Mouse (Mus musculus) kidney, embryonic 15.5 days (tissue): ENCODE results near the gene Dap3. TPM values are rescaled to one million over a fixed set of nuclear protein-coding genes. Genes with fewer than 3 reads are reported as not detected.
"Not testable (repeated sequence)": the region's sequence is repeated elsewhere in the genome, so short reads cannot be mapped to it uniquely, and the experiment has no call there.

Experiments
- ATAC-seq: fragments of 200-750 bp; cut with Nextera tagmentation; replicated peaks from 2 replicates; pipeline ENCODE4 v1.8.0; 2017; ENCODE audit warnings: moderate TSS enrichment; ENCODE audit not compliant: low FRiP score
- H3K27ac ChIP-seq: fragments of 300-500 bp; sonication (generic); 2 replicates; pipeline ENCODE4 v1.5.1; 2015; ENCODE audit warnings: mild to moderate bottlenecking, inconsistent platforms
- H3K27me3 ChIP-seq: fragments of 300-500 bp; sonication (generic); 2 replicates; pipeline ENCODE4 v1.6.1; 2015; ENCODE audit warnings: inconsistent platforms
- H3K36me3 ChIP-seq: fragments of 300-500 bp; sonication (generic); 2 replicates; pipeline ENCODE4 v1.6.1; 2015; ENCODE audit warnings: inconsistent platforms
- H3K4me1 ChIP-seq: fragments of 300-500 bp; sonication (generic); 2 replicates; pipeline ENCODE4 v1.6.1; 2015; ENCODE audit warnings: inconsistent platforms
- H3K4me2 ChIP-seq: fragments of 300-500 bp; sonication (generic); 2 replicates; pipeline ENCODE4 v1.6.1; 2015; ENCODE audit warnings: moderate library complexity, mild to moderate bottlenecking, inconsistent platforms
- H3K4me3 ChIP-seq: fragments of 300-500 bp; sonication (generic); replicated peaks from 2 replicates; pipeline ENCODE4 v1.5.1; 2015; ENCODE audit warnings: mild to moderate bottlenecking, inconsistent platforms
- H3K9ac ChIP-seq: fragments of 300-500 bp; sonication (generic); 2 replicates; pipeline ENCODE4 v1.6.1; 2015; ENCODE audit warnings: mild to moderate bottlenecking, inconsistent platforms
- H3K9me3 ChIP-seq: fragments of 300-500 bp; sonication (generic); replicated peaks from 2 replicates; pipeline ENCODE4 v1.6.1; 2016; ENCODE audit warnings: inconsistent platforms
- WGBS: fragments of 180-500 bp; shearing (Covaris S2); methylation state at CpG from one replicate; pipeline ENCODE4 v1.1.7; 2015; ENCODE audit warnings: mixed read lengths; 5-methylcytosine and 5-hydroxymethylcytosine counted together
- polyA plus RNA-seq: library from polyadenylated mRNA; unstranded; fragments of >200 nt; fragmentation: Nextera tagmentation; extraction: Ambion mirVana; gene quantifications from 2 replicates; pipeline ENCODE4 v1.2.1, GENCODE M21; 2015

The Dap3 gene
- 160 and 164 TPM in 2 replicates for polyA plus RNA-seq

DNA sequence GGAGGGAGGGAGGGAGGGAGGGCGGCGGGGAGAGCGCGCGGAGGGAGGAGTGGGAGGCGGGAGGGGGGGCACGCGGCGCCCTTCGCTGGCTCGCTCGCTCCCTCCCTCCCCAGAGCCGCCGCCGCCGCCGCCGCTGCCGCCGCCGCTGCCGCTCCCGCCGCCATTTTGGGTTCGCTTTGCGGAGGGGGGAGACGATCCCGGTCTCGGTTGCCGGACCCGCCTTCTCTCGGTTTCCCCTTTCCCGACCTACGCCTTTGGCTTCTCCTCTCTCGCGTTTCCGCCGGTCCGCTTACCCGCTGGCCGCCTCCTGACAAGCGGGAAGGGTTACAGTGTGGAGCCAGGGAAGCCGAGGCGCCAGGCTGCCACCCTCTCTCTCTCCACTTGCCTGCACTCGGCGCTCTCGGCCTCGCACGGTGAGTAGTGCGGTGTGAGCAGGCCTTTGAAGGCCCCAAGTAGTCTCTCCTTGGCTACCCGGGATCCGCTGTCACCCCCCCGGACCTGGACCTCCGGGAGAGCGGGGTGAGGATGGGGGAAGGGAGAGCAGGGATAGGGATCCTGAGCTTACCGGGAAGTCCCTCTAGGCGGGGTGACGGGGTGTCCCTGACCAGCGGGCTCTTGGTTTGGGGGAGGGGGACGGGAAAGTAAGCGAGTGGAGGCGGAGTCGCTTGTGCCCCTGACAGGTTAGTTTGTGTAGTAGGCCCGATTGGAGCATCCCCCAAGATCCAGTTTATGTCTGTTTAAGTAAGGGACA, at the start of gene Dap3, which contains the start of gene Ash1l:
Dap3 (minus strand) TSS at position 606 of the 751 bp plus-strand sequence.
Ash1l (plus strand) TSS at position 47 of the 751 bp plus-strand sequence.
- Histone ChIP-seq H3K4me3 (peak within 1 kb of the TSS; percentile 91), H3K4me1 (peaks cover 35% of the 10 kb centered on the region), H3K9me3 (no peaks in the 10 kb centered on the region), H3K36me3 (no peaks in the 10 kb centered on the region), H3K4me2 (peak within 1 kb of the TSS; percentile 66), H3K27ac (peak within 1 kb of the TSS; percentile 99), H3K9ac (peak within 1 kb of the TSS; percentile 87), H3K27me3 (no peaks in the 10 kb centered on the region)
- peak; percentile 84 for ATAC-seq
- WGBS = under 1% methylated on average over 45 of the region's 64 CpGs

DNA sequence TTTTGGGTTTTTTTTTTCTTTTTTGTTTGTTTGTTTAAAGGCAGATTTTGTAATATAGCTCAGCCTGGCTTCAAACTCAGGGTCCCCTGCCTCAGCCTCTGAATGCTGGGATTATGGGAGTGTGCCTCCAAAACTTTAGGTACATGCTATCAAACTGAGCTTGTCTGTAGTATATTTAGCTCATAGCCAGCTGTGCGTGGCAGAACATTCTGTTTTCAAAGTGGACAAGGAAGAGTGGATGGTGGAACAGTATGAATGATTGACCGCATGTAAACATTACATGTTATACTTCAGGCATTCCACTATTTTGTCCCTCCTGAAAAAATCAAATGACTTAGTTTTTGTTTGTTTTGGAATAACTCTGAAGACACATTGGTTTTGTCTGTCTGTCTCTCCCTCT, 41.8 kb upstream of the Dap3 start:
- H3K9ac ChIP-seq = no peak overlapping the region
- no peak overlapping the region for H3K4me3 ChIP-seq
- ATAC-seq = no peak
- WGBS = 86% methylated on average over 2 of the region's 2 CpGs
- H3K27me3 ChIP-seq = no peaks in the 10 kb centered on the region
- no peaks in the 10 kb centered on the region for H3K9me3 ChIP-seq
- H3K27ac ChIP-seq = no peak overlapping the region
- peaks cover 43% of the 10 kb centered on the region for H3K36me3 ChIP-seq
- H3K4me1 ChIP-seq = no peaks in the 10 kb centered on the region
- no peak overlapping the region for H3K4me2 ChIP-seq

DNA sequence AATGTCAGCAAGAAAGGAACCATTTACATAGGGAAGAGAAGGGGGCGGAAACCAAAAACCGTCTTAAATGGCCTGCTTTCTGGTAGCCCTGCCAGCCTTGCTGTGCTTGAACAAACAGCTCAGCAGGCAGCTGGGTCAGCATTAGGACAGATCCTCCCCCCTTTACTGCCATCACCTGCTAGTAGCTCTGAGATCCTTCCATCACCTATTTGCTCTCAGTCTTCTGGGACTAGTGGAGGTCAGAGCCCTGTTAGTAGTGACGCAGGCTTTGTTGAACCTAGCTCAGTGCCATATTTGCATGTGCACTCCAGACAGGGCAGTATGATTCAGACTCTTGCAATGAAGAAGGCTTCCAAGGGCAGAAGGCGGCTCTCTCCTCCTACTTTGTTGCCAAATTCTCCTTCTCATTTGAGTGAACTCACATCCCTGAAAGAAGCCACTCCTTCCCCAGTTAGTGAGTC, 33.0 kb upstream of the Dap3 start:
- no peak for ATAC-seq
- Histone ChIP-seq H3K27ac (no peak overlapping the region), H3K4me1 (no peaks in the 10 kb centered on the region), H3K9me3 (no peaks in the 10 kb centered on the region), H3K9ac (no peak overlapping the region), H3K4me2 (no peak overlapping the region), H3K4me3 (no peak overlapping the region), H3K36me3 (peaks cover 69% of the 10 kb centered on the region), H3K27me3 (no peaks in the 10 kb centered on the region)
- WGBS = 48% methylated on average over 4 of the region's 4 CpGs

DNA sequence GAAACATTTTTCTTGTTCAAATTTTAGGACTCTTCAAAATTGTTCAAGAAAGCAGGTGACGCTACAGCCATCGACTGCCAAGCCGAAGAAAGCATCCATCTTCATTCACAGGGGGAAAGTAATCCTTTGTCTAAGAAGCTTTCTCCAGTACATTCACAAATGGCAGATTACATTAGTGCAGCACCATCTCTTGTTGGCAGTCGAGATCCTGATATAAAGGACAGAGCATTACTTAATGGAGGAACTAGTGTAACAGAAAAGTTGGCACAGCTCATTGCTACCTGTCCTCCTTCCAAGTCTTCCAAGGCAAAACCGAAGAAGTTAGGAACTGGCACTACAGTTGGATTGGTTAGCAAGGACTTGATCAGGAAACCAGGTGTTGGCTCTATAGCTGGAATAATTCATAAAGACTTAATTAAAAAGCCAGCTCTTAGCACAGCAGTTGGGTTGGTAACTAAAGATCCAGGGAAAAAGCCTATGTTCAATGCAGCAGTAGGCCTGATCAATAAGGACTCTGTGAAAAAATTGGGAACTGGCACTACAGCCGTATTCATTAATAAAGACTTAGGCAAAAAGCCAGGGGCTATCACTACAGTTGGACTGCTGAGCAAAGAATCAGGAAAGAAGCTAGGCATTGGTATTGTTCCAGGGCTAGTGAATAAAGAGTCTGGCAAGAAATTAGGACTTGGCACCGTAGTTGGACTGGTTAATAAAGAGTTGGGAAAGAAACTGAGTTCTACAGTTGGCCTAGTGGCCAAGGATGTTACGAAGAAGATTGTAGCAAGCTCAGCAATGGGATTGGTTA, 30.4 kb upstream of the Dap3 start:
- no peak for ATAC-seq
- H3K4me2 ChIP-seq = no peak overlapping the region
- WGBS = 97% methylated on average over 8 of the region's 8 CpGs
- H3K9ac ChIP-seq = no peak overlapping the region
- H3K4me3 ChIP-seq = no peak overlapping the region
- H3K9me3 ChIP-seq = no peaks in the 10 kb centered on the region
- H3K4me1 ChIP-seq = no peaks in the 10 kb centered on the region
- H3K36me3 ChIP-seq = peaks cover 54% of the 10 kb centered on the region
- H3K27ac ChIP-seq = no peak overlapping the region
- H3K27me3 ChIP-seq = no peaks in the 10 kb centered on the region

DNA sequence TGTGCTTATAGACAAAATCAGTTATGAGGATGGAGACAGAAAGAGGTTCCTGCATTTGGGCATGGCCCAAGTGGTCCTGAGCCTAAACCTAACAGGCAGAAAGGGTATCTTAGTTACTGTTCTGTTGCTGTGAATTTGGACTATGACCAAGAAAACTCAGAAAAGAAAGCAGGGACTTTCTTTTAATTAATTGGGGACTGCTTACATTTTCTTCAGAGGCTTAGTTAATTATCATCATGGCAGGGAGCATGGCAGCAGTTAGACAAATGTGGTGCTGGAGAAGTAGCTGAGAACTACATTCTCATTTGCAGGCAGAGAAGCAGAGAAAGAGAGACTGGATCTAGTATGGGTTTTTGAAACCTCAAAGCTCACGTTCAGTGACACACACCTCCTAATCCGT, 24.0 kb upstream of the Dap3 start:
- Histone ChIP-seq H3K4me2 (no peak overlapping the region), H3K27ac (no peak overlapping the region), H3K27me3 (no peaks in the 10 kb centered on the region), H3K4me1 (no peaks in the 10 kb centered on the region), H3K36me3 (peaks cover 24% of the 10 kb centered on the region), H3K9me3 (no peaks in the 10 kb centered on the region), H3K4me3 (no peak overlapping the region), H3K9ac (no peak overlapping the region)
- ATAC-seq = no peak
- 97% methylated on average over 2 of the region's 2 CpGs for WGBS

DNA sequence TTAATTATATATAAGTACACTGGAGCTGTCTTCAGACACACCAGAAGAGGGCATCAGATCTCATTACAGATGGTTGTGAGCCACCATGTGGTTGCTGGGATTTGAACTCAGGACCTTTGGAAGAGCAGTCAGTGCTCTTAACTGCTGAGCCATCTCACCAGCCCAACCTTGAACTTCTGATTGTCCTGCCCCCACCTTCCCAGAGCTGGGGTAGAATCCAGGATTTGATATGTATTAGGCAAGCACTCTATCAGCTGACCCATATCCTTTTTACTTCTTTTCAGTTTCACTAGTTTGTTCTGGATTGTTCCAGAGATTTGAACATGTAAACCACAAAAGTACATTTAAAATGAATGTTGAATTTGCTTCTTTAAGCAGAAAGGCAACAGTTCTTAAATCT, 12.2 kb upstream of the Dap3 start:
- not testable (repeated sequence) for H3K4me2 ChIP-seq, H3K4me1 ChIP-seq, H3K27ac ChIP-seq

DNA sequence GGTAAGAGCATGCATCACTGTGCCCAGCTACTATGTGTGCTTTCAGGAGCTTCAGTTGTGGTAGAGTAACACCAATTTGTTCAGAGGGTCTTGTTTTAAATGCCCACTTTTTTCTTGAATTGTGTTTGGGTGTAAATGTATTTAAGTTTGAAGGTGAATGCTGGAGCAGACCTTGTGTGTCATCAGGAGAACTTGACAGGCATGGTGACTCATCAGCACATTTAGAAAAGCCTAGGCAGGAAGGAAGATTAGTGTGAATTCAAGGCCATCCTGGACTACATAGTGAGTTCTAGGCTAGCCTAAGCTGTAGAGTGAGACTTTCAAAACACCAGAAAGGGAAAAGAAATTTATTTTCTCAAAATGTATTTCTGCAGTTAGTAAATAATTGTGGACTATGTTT, 2.8 kb upstream of the Dap3 start:
- H3K36me3 ChIP-seq = no peaks in the 10 kb centered on the region
- no peak for ATAC-seq
- H3K4me3 ChIP-seq = no peak overlapping the region
- no peaks in the 10 kb centered on the region for H3K27me3 ChIP-seq
- H3K4me2 ChIP-seq = no peak overlapping the region
- H3K9ac ChIP-seq = no peak overlapping the region
- H3K9me3 ChIP-seq = no peaks in the 10 kb centered on the region
- no peak overlapping the region for H3K27ac ChIP-seq
- peaks cover 22% of the 10 kb centered on the region for H3K4me1 ChIP-seq

More for the DNA sequence above, 12.2 kb upstream of the Dap3 start:
- peaks cover 18% of the 10 kb centered on the region for H3K36me3 ChIP-seq
- not testable (repeated sequence) for H3K4me3 ChIP-seq, ATAC-seq, H3K9me3 ChIP-seq, H3K9ac ChIP-seq, H3K27me3 ChIP-seq

DNA sequence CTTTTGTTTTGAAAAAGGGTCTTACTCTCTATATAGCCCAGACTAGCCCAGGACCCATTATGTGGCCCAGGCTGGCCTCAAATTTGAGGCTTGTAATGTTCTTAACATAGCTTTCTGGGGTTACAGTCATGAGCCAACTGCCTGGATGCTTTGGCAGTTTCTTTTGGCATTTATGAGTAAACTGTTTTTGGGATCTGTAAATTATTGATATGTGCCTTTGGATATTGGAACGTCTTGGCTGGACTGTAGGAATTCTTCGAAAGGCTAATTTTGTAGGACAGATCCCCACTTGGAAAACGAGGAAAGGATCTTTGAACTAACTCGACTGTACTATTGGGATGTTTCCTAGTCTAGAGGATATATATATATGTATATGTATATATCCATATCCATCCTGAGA, 2.3 kb upstream of the Dap3 start:
- Histone ChIP-seq H3K4me1 (peaks cover 27% of the 10 kb centered on the region), H3K36me3 (no peaks in the 10 kb centered on the region), H3K27ac (no peak overlapping the region), H3K4me2 (no peak overlapping the region), H3K27me3 (no peaks in the 10 kb centered on the region), H3K9me3 (no peaks in the 10 kb centered on the region), H3K9ac (no peak overlapping the region), H3K4me3 (no peak overlapping the region)
- 78% methylated on average over 4 of the region's 4 CpGs for WGBS
- no peak for ATAC-seq

DNA sequence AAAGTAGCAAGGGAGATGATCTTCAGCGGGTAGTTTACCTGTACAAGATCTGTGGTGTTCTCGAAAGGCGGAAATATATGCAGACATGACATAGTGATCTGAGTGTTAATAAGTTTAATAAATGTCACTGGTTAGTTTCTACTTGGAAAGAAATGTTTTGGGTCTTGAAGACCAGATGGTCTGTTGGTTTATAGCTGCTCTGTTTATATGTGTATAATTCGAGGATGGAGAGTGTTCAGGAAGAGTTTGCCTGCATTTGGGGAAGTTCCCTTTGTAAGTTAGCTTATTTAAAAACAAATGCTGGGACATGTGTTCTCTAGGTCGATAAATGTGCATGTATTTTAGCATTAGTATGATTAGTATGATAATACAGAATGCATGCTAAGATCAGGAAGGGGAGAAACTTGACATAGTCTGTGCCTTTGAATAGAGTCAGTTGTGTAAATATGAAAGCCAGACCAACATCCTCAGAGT, 383 bp upstream of the Dap3 start:
- H3K9ac ChIP-seq = peak overlapping the region; percentile 87
- peak overlapping the region; percentile 91 for H3K4me3 ChIP-seq
- no peak for ATAC-seq
- peaks cover 35% of the 10 kb centered on the region for H3K4me1 ChIP-seq
- no peaks in the 10 kb centered on the region for H3K27me3 ChIP-seq
- WGBS = 2% methylated on average over 5 of the region's 5 CpGs
- peak overlapping the region; percentile 66 for H3K4me2 ChIP-seq
- H3K27ac ChIP-seq = peak overlapping the region; percentile 99
- no peaks in the 10 kb centered on the region for H3K36me3 ChIP-seq
- H3K9me3 ChIP-seq = no peaks in the 10 kb centered on the region

DNA sequence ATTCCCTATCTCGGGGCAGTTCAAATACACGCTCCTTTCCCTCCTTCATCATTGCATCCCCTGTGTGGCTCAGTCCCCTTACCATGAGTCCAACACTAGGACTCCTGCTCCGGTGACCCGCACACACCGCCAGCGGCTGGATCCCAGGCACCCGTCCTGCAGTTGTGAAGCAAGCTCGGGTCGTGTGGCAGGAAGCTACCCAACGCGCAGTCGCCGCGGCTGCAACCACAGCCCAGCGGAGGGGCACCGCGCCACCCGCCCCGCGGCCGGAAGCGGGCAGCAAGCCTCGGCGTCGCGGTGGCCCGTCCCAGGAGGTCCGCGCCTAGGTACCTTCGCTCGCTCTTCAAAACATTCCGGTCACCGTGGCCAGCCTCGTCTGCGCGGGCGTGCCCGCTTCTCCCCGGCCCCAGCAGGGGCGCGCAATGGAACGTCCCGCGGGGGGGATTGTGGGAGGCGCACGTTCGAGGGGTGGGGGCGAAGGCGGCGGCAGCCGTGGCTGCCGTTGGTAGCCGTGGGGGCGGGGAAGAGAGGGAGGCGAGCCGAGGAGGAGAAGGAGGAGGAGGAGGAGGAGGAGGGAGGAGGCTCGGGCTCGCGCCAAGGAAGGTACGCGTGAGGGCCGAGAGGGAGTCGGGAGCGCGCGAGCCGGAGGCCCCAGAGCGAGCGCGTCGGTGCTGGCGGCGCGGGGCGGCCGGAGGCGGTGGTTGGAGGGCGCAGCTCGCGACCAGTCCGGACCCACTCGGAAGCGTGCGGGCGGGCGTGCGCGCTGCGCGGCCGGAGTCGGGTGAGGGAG, 1.0 kb downstream of the Dap3 start:
- Histone ChIP-seq H3K4me2 (peak overlapping the region; percentile 66), H3K9ac (peak overlapping the region; percentile 87), H3K27me3 (no peaks in the 10 kb centered on the region), H3K27ac (peak overlapping the region; percentile 99), H3K36me3 (no peaks in the 10 kb centered on the region), H3K4me3 (peak overlapping the region; percentile 91), H3K9me3 (no peaks in the 10 kb centered on the region), H3K4me1 (peaks cover 35% of the 10 kb centered on the region)
- ATAC-seq = peak; percentile 95
- under 1% methylated on average over 73 of the region's 92 CpGs for WGBS

DNA sequence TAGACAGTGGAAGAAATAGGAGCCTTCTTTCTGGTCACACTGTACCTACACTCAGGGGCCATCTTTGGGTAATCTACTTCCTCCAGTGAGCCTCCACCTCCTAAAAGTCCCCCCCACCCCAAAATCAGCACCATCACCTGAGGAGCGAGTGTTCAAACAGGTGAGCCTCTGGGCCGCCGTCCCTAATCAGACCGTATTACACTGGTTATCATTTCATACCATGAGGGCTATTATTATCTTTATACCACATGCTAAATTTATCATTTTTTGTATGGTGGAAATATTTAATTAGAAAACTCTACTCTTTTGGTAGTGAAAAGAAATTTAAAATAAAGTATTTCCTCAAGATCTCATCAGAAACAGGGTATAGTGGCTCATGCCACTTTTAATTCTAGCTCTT, 6.9 kb downstream of the Dap3 start:
- peaks cover 33% of the 10 kb centered on the region for H3K36me3 ChIP-seq
- ATAC-seq = no peak
- 85% methylated on average over 4 of the region's 4 CpGs for WGBS

More for the DNA sequence above, 6.9 kb downstream of the Dap3 start:
- Histone ChIP-seq H3K4me3 (no peak overlapping the region), H3K4me2 (no peak overlapping the region), H3K9me3 (no peaks in the 10 kb centered on the region), H3K27me3 (no peaks in the 10 kb centered on the region), H3K9ac (no peak overlapping the region), H3K27ac (no peak overlapping the region), H3K4me1 (peaks cover 16% of the 10 kb centered on the region)
